In genomic region chr15:97970299-97970698, GRCm38 (mm10) we compare ENCODE assay signal across 10 mouse cellular contexts. TPM values are rescaled to one million over a fixed set of nuclear protein-coding genes. Genes with fewer than 3 reads are reported as not detected.
DNase-seq lines count a peak whose midpoint lies in the region; ATAC-seq and TF ChIP-seq lines count a peak whose summit lies in the region.
"Had no signal": no experiment of that assay in that cellular context is flagged by ENCODE, and none has a peak within 500 bp of the region (broad histone marks: within the 10 kb centered on the region; RNA-seq: fewer than 3 reads in every experiment).

No protein-coding gene starts in this region.

- H3K4me3 ChIP-seq in limb, embryonic 11.5 days (ENCODE audit: low read depth, low read length): no peak overlapping the region
- H3K4me3 ChIP-seq in limb, embryonic 10.5 days: no peak overlapping the region
- H3K4me3 ChIP-seq in lung, postnatal 0 days (ENCODE audit: low read depth, low read length): no peak overlapping the region
- H3K4me3 ChIP-seq: liver, embryonic 15.5 days; stomach, embryonic 15.5 days had no signal

- DNase-seq in adrenal gland, postnatal 25 days: peak; percentile 22
- no peak for DNase-seq in adrenal gland, adult 18-20 months (ENCODE audit: low spot score in 2 of 2)
- DNase-seq in limb, embryonic 11.5 days (ENCODE audit: low spot score): peak; percentile 66
- DNase-seq in limb, embryonic 10.5 days (ENCODE audit: low spot score): no peak
- peak; percentile 49 to 72 for DNase-seq in cerebellum, postnatal 14 days
- DNase-seq in lung, postnatal 0 days (ENCODE audit: low spot score): no peak
- no peak for DNase-seq in natural killer cell, adult 2 months (ENCODE audit: low spot score in 2 of 2)

- no peaks in the 10 kb centered on the region for H3K4me1 ChIP-seq in limb, embryonic 11.5 days (ENCODE audit: control insufficient read depth, insufficient read depth, low read length)
- peaks cover 20% of the 10 kb centered on the region for H3K4me1 ChIP-seq in limb, embryonic 10.5 days
- no peaks in the 10 kb centered on the region for H3K4me1 ChIP-seq in lung, postnatal 0 days (ENCODE audit: insufficient read depth, low read depth, low read length)
- H3K4me1 ChIP-seq: liver, embryonic 15.5 days; stomach, embryonic 15.5 days had no signal

- WGBS in limb, embryonic 11.5 days: 40% methylated on average over 6 of the region's 6 CpGs
- WGBS in limb, embryonic 10.5 days: 37% methylated on average over 6 of the region's 6 CpGs
- 44% methylated on average over 6 of the region's 6 CpGs for WGBS in lung, postnatal 0 days

- H3K9me3 ChIP-seq in limb, embryonic 11.5 days (ENCODE audit: control insufficient read depth, low read length): no peaks in the 10 kb centered on the region
- no peaks in the 10 kb centered on the region for H3K9me3 ChIP-seq in limb, embryonic 10.5 days (replicated peaks)
- H3K9me3 ChIP-seq in lung, postnatal 0 days (ENCODE audit: low read length): no peaks in the 10 kb centered on the region
- H3K9me3 ChIP-seq: liver, embryonic 15.5 days; stomach, embryonic 15.5 days had no signal

- H3K4me2 ChIP-seq in limb, embryonic 11.5 days (ENCODE audit: low read depth, severe bottlenecking): no peak overlapping the region
- no peak overlapping the region for H3K4me2 ChIP-seq in lung, postnatal 0 days (replicated peaks; ENCODE audit: low read depth, low read length)
- H3K4me2 ChIP-seq: liver, embryonic 15.5 days; stomach, embryonic 15.5 days had no signal

- no peaks in the 10 kb centered on the region for H3K27me3 ChIP-seq in limb, embryonic 11.5 days (ENCODE audit: control insufficient read depth, insufficient read depth, low read length)
- H3K27me3 ChIP-seq in limb, embryonic 10.5 days (ENCODE audit: low read depth, poor library complexity, severe bottlenecking): no peaks in the 10 kb centered on the region
- no peaks in the 10 kb centered on the region for H3K27me3 ChIP-seq in lung, postnatal 0 days (replicated peaks; ENCODE audit: insufficient read depth, low read length)
- H3K27me3 ChIP-seq: stomach, embryonic 15.5 days had no signal

- H3K36me3 ChIP-seq in limb, embryonic 11.5 days (ENCODE audit: control insufficient read depth, insufficient read depth, low read length): no peaks in the 10 kb centered on the region
- H3K36me3 ChIP-seq in limb, embryonic 10.5 days: peaks cover 7% of the 10 kb centered on the region
- no peaks in the 10 kb centered on the region for H3K36me3 ChIP-seq in lung, postnatal 0 days (ENCODE audit: insufficient read depth, low read length)
- H3K36me3 ChIP-seq: liver, embryonic 15.5 days; stomach, embryonic 15.5 days had no signal

- H3K27ac ChIP-seq in limb, embryonic 11.5 days (replicated peaks; ENCODE audit: low read depth, low read length): no peak overlapping the region
- no peak overlapping the region for H3K27ac ChIP-seq in limb, embryonic 10.5 days
- no peak overlapping the region for H3K27ac ChIP-seq in lung, postnatal 0 days (ENCODE audit: low read length)
- H3K27ac ChIP-seq: liver, embryonic 15.5 days; stomach, embryonic 15.5 days had no signal

- H3K9ac ChIP-seq in limb, embryonic 11.5 days (ENCODE audit: low read length): no peak overlapping the region
- H3K9ac ChIP-seq in lung, postnatal 0 days (replicated peaks; ENCODE audit: low read depth): no peak overlapping the region
- H3K9ac ChIP-seq: liver, embryonic 15.5 days; stomach, embryonic 15.5 days had no signal

- TF ChIP-seq EP300 in lung, postnatal 0 days (IDR thresholded peaks at IDR 0.05): no peak

- no peak for ATAC-seq in limb, embryonic 11.5 days (ENCODE audit: insufficient number of reproducible peaks, low FRiP score, low TSS enrichment, low read depth)
- no peak for ATAC-seq in lung, postnatal 0 days
- no peak for ATAC-seq in monocyte, adult 5-6 weeks (replicated peaks; ENCODE audit: insufficient number of reproducible peaks, low FRiP score, low TSS enrichment, poor library complexity, severe bottlenecking)

- peak; percentile 74 for TF ChIP-seq CTCF in lung, postnatal 0 days (IDR thresholded peaks at IDR 0.05)

RNA-seq across cellular contexts. Expression of gene Tmem106c, which starts 6.3 kb away (rescaled TPM):
- total RNA-seq in adrenal gland, postnatal 25 days (2021): 43.9 and 68.2 TPM in 2 replicates
- 10 to 100 TPM; 58.7 to 65.1 TPM for total RNA-seq in adrenal gland, adult 18-20 months (2021)
- 34.7 and 36.8 TPM in 2 replicates for polyA plus RNA-seq in limb, embryonic 11.5 days (2014; fragmentation: Nextera tagmentation; extraction: Ambion mirVana)
- polyA plus RNA-seq in limb, embryonic 10.5 days (2016; fragmentation: Nextera tagmentation; extraction: Ambion mirVana): 29.8 and 34.9 TPM in 2 replicates
- 30.3 and 36.7 TPM in 2 replicates for polyA plus RNA-seq in lung, postnatal 0 days (2015; fragmentation: Nextera tagmentation; extraction: Ambion mirVana)
- total RNA-seq in monocyte, adult 5-6 weeks (2017): 4.1 to 9.3 TPM (median 4.1 TPM) in 3 replicates

RNA-seq across cellular contexts. Expression of gene Col2a1, which starts 34.2 kb away (rescaled TPM):
- total RNA-seq in adrenal gland, postnatal 25 days (2021): not detected in 2 replicates
- total RNA-seq in adrenal gland, adult 18-20 months (2021): not detected
- 237 and 243 TPM in 2 replicates for polyA plus RNA-seq in limb, embryonic 11.5 days (2014; fragmentation: Nextera tagmentation; extraction: Ambion mirVana)
- 72.8 and 186 TPM in 2 replicates for polyA plus RNA-seq in limb, embryonic 10.5 days (2016; fragmentation: Nextera tagmentation; extraction: Ambion mirVana)
- polyA plus RNA-seq in lung, postnatal 0 days (2015; fragmentation: Nextera tagmentation; extraction: Ambion mirVana): 0.18 TPM in 1 of 2 replicates, not detected in the other
- total RNA-seq in monocyte, adult 5-6 weeks (2017): 1.1 TPM in 1 of 3 replicates, not detected in the others

RNA-seq across cellular contexts. Expression of gene Vdr, which starts 59.9 kb away (rescaled TPM):
- total RNA-seq in adrenal gland, postnatal 25 days (2021): 6.0 and 8.0 TPM in 2 replicates
- total RNA-seq in adrenal gland, adult 18-20 months (2021): 10 to 100 TPM in 1 of 2 experiments, 1 to 10 TPM in 1; 6.3 to 21.2 TPM
- polyA plus RNA-seq in limb, embryonic 11.5 days (2014; fragmentation: Nextera tagmentation; extraction: Ambion mirVana): 0.18 and 0.25 TPM in 2 replicates
- 0.15 and 0.23 TPM in 2 replicates for polyA plus RNA-seq in limb, embryonic 10.5 days (2016; fragmentation: Nextera tagmentation; extraction: Ambion mirVana)
- 2.6 TPM in 2 replicates for polyA plus RNA-seq in lung, postnatal 0 days (2015; fragmentation: Nextera tagmentation; extraction: Ambion mirVana)
- 1.3 to 2.5 TPM in 2 of 3 replicates, not detected in the other for total RNA-seq in monocyte, adult 5-6 weeks (2017)

Comparison
In these comparisons a context has a peak if more than half of its experiments do, and no peak if none do; other contexts are left out.
1. DNase-seq: peak in adrenal gland, postnatal 25 days (single experiment), limb, embryonic 11.5 days (single experiment) and cerebellum, postnatal 14 days (2 of 2); none in adrenal gland, adult 18-20 months (0 of 2), limb, embryonic 10.5 days (single experiment), lung, postnatal 0 days (single experiment) and natural killer cell, adult 2 months (0 of 2).